In the genomic region with DNA sequence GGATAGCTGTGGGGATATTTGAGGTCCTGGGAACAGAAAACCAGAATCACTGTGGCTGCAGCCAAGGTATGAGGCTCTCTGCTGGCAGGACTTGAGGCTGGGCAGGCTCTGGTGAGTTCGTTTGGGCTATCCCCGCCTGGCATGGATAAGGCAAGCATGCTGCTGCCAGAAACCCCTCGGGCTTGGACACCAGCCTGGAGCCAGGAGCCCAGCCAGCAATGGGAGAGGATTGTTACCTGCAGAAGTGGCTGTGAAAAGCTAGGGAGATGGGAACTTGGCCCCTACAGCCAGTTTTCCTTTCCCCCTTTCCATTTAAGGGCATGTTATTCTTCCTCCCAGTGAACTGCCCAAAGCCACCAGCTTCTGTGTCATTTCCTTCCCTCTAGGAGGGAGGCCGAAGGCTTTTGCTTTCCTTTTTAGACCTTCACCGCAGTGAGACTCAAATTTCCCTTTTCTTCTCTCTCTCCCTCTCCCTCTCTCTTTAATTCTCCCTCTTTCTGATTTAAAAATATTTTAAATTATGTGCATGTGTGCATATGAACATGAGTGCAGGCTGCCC, we compare ENCODE assay signal across 9 mouse cellular contexts. TPM values are rescaled to one million over a fixed set of nuclear protein-coding genes. Genes with fewer than 3 reads are reported as not detected.
DNase-seq lines count a peak whose midpoint lies in the region; ATAC-seq lines count a peak whose summit lies in the region.
"Had no signal": no experiment of that assay in that cellular context is flagged by ENCODE, and none has a peak within 500 bp of the region (broad histone marks: within the 10 kb centered on the region; RNA-seq: fewer than 3 reads in every experiment).

No protein-coding gene starts in this region.

- H3K4me2 ChIP-seq in liver, embryonic 15.5 days, result 0 out of 2 replicates have a peak overlapping the region, but pooled peaks have one; percentile 1
- H3K4me2 ChIP-seq in forebrain, embryonic 16.5 days (ENCODE audit: low read length), result no peak overlapping the region
- H3K4me2 ChIP-seq: midbrain, embryonic 12.5 days had no signal

- 9% methylated on average over 5 of the region's 5 CpGs for WGBS in liver, embryonic 15.5 days (ENCODE audit: insufficient replicate concordance)
- WGBS in forebrain, embryonic 16.5 days, result 43% methylated on average over 5 of the region's 5 CpGs

- H3K36me3 ChIP-seq in liver, embryonic 15.5 days (replicated peaks), result no peaks in the 10 kb centered on the region
- H3K36me3 ChIP-seq in forebrain, embryonic 16.5 days (ENCODE audit: control insufficient read depth, insufficient read depth), result no peaks in the 10 kb centered on the region
- H3K36me3 ChIP-seq: midbrain, embryonic 12.5 days had no signal

- peaks cover 10% of the 10 kb centered on the region for H3K4me1 ChIP-seq in liver, embryonic 15.5 days (replicated peaks)
- 0 out of 2 replicates have a peak, but pooled peaks cover 2% of the 10 kb centered on the region for H3K4me1 ChIP-seq in forebrain, embryonic 16.5 days (replicated peaks; ENCODE audit: control insufficient read depth, insufficient read depth, low read length)

- DNase-seq in layer of hippocampus, postnatal 10 days (ENCODE audit: low spot score in 2 of 2), result peak; percentile 56 to 69
- no peak for DNase-seq in layer of hippocampus, adult 11-12 months (ENCODE audit: low spot score)
- peak; percentile 39 for DNase-seq in cerebellum, adult 8-10 months
- peak; percentile 70 to 74 for DNase-seq in heart, adult 9 months (ENCODE audit: low spot score in 2 of 2)
- DNase-seq in urinary bladder, postnatal 10 days (ENCODE audit: low spot score), result no peak
- DNase-seq in gastrocnemius, adult 18-20 months (ENCODE audit: low spot score), result no peak

- H3K4me3 ChIP-seq in liver, embryonic 15.5 days (replicated peaks), result no peak overlapping the region
- H3K4me3 ChIP-seq in forebrain, embryonic 16.5 days (replicated peaks; ENCODE audit: low read length), result no peak overlapping the region
- H3K4me3 ChIP-seq: midbrain, embryonic 12.5 days had no signal

- H3K27ac ChIP-seq in liver, embryonic 15.5 days (replicated peaks), result no peak overlapping the region
- no peak overlapping the region for H3K27ac ChIP-seq in forebrain, embryonic 16.5 days (ENCODE audit: low read length)
- H3K27ac ChIP-seq: midbrain, embryonic 12.5 days had no signal

- H3K9ac ChIP-seq in liver, embryonic 15.5 days, result no peak overlapping the region
- H3K9ac ChIP-seq in forebrain, embryonic 16.5 days (replicated peaks; ENCODE audit: low read depth, low read length), result no peak overlapping the region
- H3K9ac ChIP-seq: midbrain, embryonic 12.5 days had no signal

- ATAC-seq in liver, embryonic 15.5 days (ENCODE audit: insufficient read depth), result no peak
- ATAC-seq in forebrain, embryonic 16.5 days, result no peak

- H3K27me3 ChIP-seq in liver, embryonic 15.5 days, result peaks cover 80% of the 10 kb centered on the region
- no peaks in the 10 kb centered on the region for H3K27me3 ChIP-seq in forebrain, embryonic 16.5 days (replicated peaks; ENCODE audit: control insufficient read depth, insufficient read depth, low read length)
- H3K27me3 ChIP-seq: midbrain, embryonic 12.5 days had no signal

- H3K9me3 ChIP-seq in liver, embryonic 15.5 days (replicated peaks), result no peaks in the 10 kb centered on the region
- no peaks in the 10 kb centered on the region for H3K9me3 ChIP-seq in forebrain, embryonic 16.5 days (ENCODE audit: control insufficient read depth, low read length)
- H3K9me3 ChIP-seq: midbrain, embryonic 12.5 days had no signal

RNA-seq across cellular contexts. Expression of a gene that starts 15.2 kb away (rescaled TPM):
- total RNA-seq in layer of hippocampus, postnatal 10 days (2021), result 10 to 100 TPM; 26.9 to 27.6 TPM
- polyA plus RNA-seq in liver, embryonic 15.5 days (2015; fragmentation: Nextera tagmentation; extraction: Ambion mirVana), result 0.37 and 0.89 TPM in 2 replicates
- total RNA-seq in gastrocnemius, adult 18-20 months (2021), result 1 to 10 TPM; 1.3 to 2.0 TPM
- polyA plus RNA-seq in forebrain, embryonic 16.5 days (2015; fragmentation: Nextera tagmentation; extraction: Ambion mirVana), result 1.6 and 1.7 TPM in 2 replicates

RNA-seq across cellular contexts. Expression of a gene that starts 34.2 kb away (rescaled TPM):
- not detected for total RNA-seq in layer of hippocampus, postnatal 10 days (2021)
- 0.32 and 0.37 TPM in 2 replicates for polyA plus RNA-seq in liver, embryonic 15.5 days (2015; fragmentation: Nextera tagmentation; extraction: Ambion mirVana)
- not detected for total RNA-seq in gastrocnemius, adult 18-20 months (2021)
- polyA plus RNA-seq in forebrain, embryonic 16.5 days (2015; fragmentation: Nextera tagmentation; extraction: Ambion mirVana), result not detected in 2 replicates
- polyA plus RNA-seq: midbrain, embryonic 12.5 days had no signal

RNA-seq across cellular contexts. Expression of a gene that starts 44.8 kb away (rescaled TPM):
- 100 to 1,000 TPM; 158 to 163 TPM for total RNA-seq in layer of hippocampus, postnatal 10 days (2021)
- polyA plus RNA-seq in liver, embryonic 15.5 days (2015; fragmentation: Nextera tagmentation; extraction: Ambion mirVana), result 23.9 and 24.7 TPM in 2 replicates
- total RNA-seq in gastrocnemius, adult 18-20 months (2021), result 10 to 100 TPM; 50.4 to 54.9 TPM
- polyA plus RNA-seq in forebrain, embryonic 16.5 days (2015; fragmentation: Nextera tagmentation; extraction: Ambion mirVana), result 180 TPM in 2 replicates

Comparison
In these comparisons a context has a peak if more than half of its experiments do, and no peak if none do; other contexts are left out.
1. DNase-seq: peak in layer of hippocampus, postnatal 10 days (2 of 2), cerebellum, adult 8-10 months (single experiment) and heart, adult 9 months (2 of 2); none in layer of hippocampus, adult 11-12 months (single experiment), urinary bladder, postnatal 10 days (single experiment) and gastrocnemius, adult 18-20 months (single experiment).
2. RNA of a gene that starts 15.2 kb away (total RNA-seq): 26.9 to 27.6 TPM in layer of hippocampus, postnatal 10 days; 1.3 to 2.0 TPM in gastrocnemius, adult 18-20 months; every median in the first group is over 4 times any median in the second.